Mouse (Mus musculus): ENCODE data around the gene Colec11.
A peak's percentile ranks its signal among the peaks of the same experiment; 100 is the strongest.

Colec11 gene

GRCm38 (mm10) chr12:28623195-28623594 is at the start of gene Colec11:
Gene Colec11, minus strand, starts transcription at chr12:28623377.
- DNase-seq (ENCODE audit: low read depth, low spot score), result no peak

GRCm38 (mm10) chr12:28667287-28667686 is 44.1 kb upstream of the Colec11 start:
- DNase-seq (ENCODE audit: low read depth, low spot score), result no peak

- no peak for DNase-seq (ENCODE audit: low read depth, low spot score)
Measured at GRCm38 (mm10) chr12:28666734-28667133, 43.6 kb upstream of the Colec11 start.

GRCm38 (mm10) chr12:28662628-28663027 is 39.5 kb upstream of the Colec11 start:
- no peak for DNase-seq (ENCODE audit: low read depth, low spot score)

GRCm38 (mm10) chr12:28649141-28650110 is 26.2 kb upstream of the Colec11 start, which contains the start of gene Rnaseh1:
Gene Rnaseh1, plus strand, starts transcription at chr12:28649602.
- peak; percentile 81 for DNase-seq (ENCODE audit: low read depth, low spot score)

- DNase-seq (ENCODE audit: low read depth, low spot score), result no peak
Measured at GRCm38 (mm10) chr12:28638778-28639177, 15.6 kb upstream of the Colec11 start.

GRCm38 (mm10) chr12:28636543-28636942 is 13.4 kb upstream of the Colec11 start:
- no peak for DNase-seq (ENCODE audit: low read depth, low spot score)

- DNase-seq (ENCODE audit: low read depth, low spot score), result peak; percentile 89
Measured at GRCm38 (mm10) chr12:28635535-28636476, 12.6 kb upstream of the Colec11 start, which contains the start of gene Rps7. Gene Rps7, minus strand, starts transcription at chr12:28635953.

GRCm38 (mm10) chr12:28635058-28635534 is 11.9 kb upstream of the Colec11 start:
- DNase-seq (ENCODE audit: low read depth, low spot score), result no peak

GRCm38 (mm10) chr12:28628436-28628835 is 5.3 kb upstream of the Colec11 start:
- DNase-seq (ENCODE audit: low read depth, low spot score), result no peak

- DNase-seq (ENCODE audit: low read depth, low spot score), result no peak
Measured at GRCm38 (mm10) chr12:28627092-28627491, 3.9 kb upstream of the Colec11 start.

GRCm38 (mm10) chr12:28625407-28625806 is 2.2 kb upstream of the Colec11 start:
- no peak for DNase-seq (ENCODE audit: low read depth, low spot score)

GRCm38 (mm10) chr12:28624251-28624650 is 1.1 kb upstream of the Colec11 start:
- no peak for DNase-seq (ENCODE audit: low read depth, low spot score)

GRCm38 (mm10) chr12:28622641-28623040 is 536 bp downstream of the Colec11 start:
- no peak for DNase-seq (ENCODE audit: low read depth, low spot score)

GRCm38 (mm10) chr12:28622167-28622532 is 1.0 kb downstream of the Colec11 start:
- no peak for DNase-seq (ENCODE audit: low read depth, low spot score)

- no peak for DNase-seq (ENCODE audit: low read depth, low spot score)
Measured at GRCm38 (mm10) chr12:28621451-28622166, 1.6 kb downstream of the Colec11 start.

- DNase-seq (ENCODE audit: low read depth, low spot score), result no peak
Measured at GRCm38 (mm10) chr12:28617297-28617696, 5.9 kb downstream of the Colec11 start.

- no peak for DNase-seq (ENCODE audit: low read depth, low spot score)
Measured at GRCm38 (mm10) chr12:28614401-28614800, 8.8 kb downstream of the Colec11 start.

GRCm38 (mm10) chr12:28612391-28612790 is 10.8 kb downstream of the Colec11 start:
- DNase-seq (ENCODE audit: low read depth, low spot score), result no peak

GRCm38 (mm10) chr12:28607546-28608305 is 15.5 kb downstream of the Colec11 start:
- DNase-seq (ENCODE audit: low read depth, low spot score), result no peak

Measured in brain, embryonic 18.5 days (tissue).